Mouse (Mus musculus) c-Kit-positive CD71-negative TER-119-negative erythroid progenitor cells, embryonic 14.5 days (primary cell): Measurements from ENCODE around the gene Tmub1.

Source experiments
- DNase-seq: peaks from one replicate; pipeline ENCODE4 v3.0.0-alpha.2; 2013; ENCODE audit warnings: low read depth

Tmub1 gene

GRCm38 (mm10) chr5:24453985-24454303 lies 6.3 kb upstream of the Tmub1 start:
- DNase-seq = no peak

GRCm38 (mm10) chr5:24453283-24453984 lies 5.8 kb upstream of the Tmub1 start:
- no peak for DNase-seq

GRCm38 (mm10) chr5:24452691-24453233 lies 5.1 kb upstream of the Tmub1 start:
- DNase-seq = no peak

GRCm38 (mm10) chr5:24452030-24452690 lies 4.5 kb upstream of the Tmub1 start, which contains the start of gene Agap3:
Gene Agap3, plus strand, starts transcription at chr5:24452177.
- no peak for DNase-seq

- peak; percentile 70 for DNase-seq
These were observed 3.8 kb upstream of the Tmub1 start for GRCm38 (mm10) chr5:24451264-24452029.

DNA sequence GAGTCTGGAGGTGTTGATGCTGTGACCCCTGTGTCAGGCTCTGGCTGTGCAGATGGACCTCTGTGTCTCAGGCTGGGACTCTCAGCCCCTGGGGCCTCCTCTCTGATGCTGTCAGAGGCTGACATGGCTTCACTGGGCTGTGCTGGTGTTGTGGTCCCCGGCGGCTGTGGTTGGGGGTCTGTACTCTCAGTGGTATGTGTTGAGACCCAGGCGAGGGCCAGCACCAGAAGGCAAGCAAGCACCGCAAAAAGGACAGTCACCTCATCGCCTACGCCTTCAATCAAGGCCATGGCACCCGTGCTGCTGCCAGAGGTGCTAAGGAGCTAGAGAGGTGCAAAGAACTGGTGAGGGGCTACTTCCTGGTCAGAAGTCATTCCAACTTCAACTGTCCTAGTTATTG lies 1.0 kb downstream of the Tmub1 start:
- DNase-seq = no peak

GRCm38 (mm10) chr5:24445428-24446080 lies 2.1 kb downstream of the Tmub1 start:
- no peak for DNase-seq

GRCm38 (mm10) chr5:24444746-24445427 lies 2.8 kb downstream of the Tmub1 start, which contains the start of gene Fastk:
Gene Fastk, minus strand, starts transcription at chr5:24445287.
- peak; percentile 90 for DNase-seq

DNA sequence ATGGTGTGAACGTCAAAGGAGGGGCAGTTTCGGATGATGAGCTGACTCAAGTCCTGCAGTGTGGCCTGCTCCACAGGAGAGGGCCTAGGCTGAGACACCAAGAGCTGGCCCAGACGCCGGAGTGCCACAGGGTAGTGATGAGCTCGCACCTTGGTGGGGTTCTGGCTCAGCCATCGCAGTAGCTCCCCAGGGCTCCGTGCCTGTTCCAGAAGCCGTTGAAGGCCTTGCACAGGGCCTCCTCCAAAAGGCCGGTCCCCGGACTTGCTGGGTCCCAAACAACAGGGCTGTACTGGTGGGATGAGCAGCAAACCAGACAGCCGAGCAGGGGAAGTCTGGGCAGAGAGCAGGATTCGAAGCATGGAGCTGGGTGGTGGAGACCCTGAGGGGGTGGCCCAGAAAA lies 3.7 kb downstream of the Tmub1 start:
- no peak for DNase-seq

DNA sequence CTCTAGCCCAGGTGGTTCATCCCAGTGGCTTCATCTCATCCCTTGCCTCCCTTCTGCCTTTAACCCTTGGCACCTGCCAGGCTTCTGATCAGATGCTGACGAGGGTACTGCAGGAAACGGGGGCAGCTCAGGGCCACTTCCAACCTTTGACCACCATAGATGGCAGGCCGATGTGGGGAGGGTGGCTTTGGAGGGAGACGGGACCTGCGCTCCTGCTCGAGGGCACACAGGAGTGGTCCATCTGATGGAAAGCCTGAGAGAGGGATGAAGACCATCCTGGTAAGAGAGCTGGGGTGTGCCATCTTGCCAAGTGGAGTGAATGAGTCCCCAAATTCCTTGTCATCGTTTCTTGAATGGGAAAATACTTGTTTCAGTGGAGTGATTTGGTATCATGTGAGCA lies 4.5 kb downstream of the Tmub1 start:
- no peak for DNase-seq

- DNase-seq = no peak
These were observed 5.6 kb downstream of the Tmub1 start for GRCm38 (mm10) chr5:24442029-24442428.

- DNase-seq = no peak
These were observed 6.5 kb downstream of the Tmub1 start for GRCm38 (mm10) chr5:24441187-24441586.

DNA sequence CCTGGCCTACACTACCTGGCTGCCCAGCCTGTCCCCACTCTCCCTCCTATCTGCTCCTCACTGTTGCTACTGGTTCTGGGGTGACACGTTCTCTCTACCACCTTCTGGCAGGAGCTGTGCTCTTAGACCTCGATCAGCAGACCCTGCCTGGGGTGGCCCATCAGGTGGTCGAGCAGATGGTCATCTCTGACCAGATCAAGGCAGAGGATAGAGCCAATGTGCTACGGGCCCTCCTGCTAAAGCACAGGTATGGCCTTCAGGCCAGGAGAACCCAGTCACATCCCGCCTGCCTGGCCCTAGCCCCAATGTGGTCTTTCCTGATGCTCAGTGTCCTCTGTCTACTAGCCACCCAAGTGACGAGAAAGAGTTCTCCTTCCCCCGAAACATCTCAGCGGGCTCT lies 13.7 kb downstream of the Tmub1 start:
- no peak for DNase-seq

GRCm38 (mm10) chr5:24428596-24428995 lies 19.1 kb downstream of the Tmub1 start:
- no peak for DNase-seq

DNA sequence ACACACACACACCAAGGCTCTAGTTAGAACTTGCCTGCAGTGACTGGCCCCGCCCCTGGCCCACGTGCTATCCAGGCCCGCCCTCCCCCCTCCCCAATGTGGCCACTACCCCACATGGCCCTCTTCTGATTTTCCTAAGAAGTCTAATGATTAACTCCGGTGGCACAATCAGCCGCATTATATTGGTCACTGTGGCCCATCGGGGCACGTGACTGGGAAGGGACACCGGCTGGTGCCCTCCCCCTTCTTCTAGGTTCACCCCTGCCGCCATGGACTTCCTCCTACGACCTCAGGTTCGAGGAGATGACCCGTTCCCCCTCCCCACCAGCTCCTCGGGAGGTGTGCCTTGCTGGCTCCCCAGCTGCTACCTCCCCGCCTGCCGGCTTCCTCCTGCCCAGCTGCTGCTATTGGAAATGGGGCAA lies 19.7 kb downstream of the Tmub1 start:
- DNase-seq = no peak

DNA sequence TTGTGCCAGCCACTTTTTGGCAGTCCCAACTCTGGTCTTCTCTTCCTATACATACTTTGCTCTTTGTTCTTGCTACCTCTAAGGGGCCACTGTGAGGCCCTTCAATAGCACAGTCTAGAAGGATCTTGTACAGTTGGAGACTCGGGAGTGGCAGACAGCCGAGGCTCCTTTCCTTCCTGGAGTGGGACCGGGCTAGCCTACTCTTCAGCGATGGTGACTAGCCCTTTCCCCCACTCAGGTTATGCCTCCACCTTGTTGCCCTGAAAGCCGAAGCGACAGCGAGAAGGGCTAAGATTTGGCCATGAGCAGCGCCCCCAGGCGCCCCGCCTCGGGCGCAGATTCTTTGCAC lies 20.4 kb downstream of the Tmub1 start:
- DNase-seq = no peak

- DNase-seq = no peak
These were observed 20.9 kb downstream of the Tmub1 start for GRCm38 (mm10) chr5:24426556-24427284.

GRCm38 (mm10) chr5:24426037-24426432 lies 21.6 kb downstream of the Tmub1 start:
- DNase-seq = no peak

DNA sequence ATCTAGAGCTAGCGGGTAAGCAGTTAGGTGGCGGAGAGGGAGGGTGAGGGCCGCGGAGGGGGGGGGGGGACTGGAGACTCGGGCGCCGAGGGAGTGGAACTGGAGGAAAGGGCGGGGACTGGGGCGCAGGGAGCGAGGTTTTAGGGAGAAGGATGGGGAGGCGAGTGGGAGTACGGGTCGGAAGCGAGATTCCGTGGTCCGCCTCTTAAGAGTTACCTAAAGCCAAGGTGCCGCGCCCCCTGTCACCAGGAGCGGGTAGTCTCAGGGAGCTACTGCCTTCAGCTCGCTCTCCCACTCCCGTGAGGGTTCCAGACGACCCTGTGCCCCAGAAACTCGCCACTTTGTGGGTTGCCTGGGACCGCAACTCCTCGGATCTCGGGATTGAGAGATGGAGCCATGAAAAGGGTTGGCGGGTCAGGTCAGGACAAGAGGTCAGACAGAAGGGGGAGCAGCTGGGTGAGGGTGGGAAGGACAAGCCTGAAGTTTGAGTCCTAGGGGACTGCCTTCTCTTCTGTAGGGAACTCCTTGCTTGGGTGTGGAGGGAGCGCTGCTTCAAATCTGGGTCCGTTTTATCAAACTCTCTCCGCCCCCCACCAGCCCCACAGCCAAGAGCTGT lies 22.1 kb downstream of the Tmub1 start:
- no peak for DNase-seq

- DNase-seq = peak; percentile 63
These were observed 22.7 kb downstream of the Tmub1 start for GRCm38 (mm10) chr5:24424861-24425411.
